Mouse (Mus musculus) liver, adult 2 months (tissue): ENCODE measurements at regions not wholly inside any gene's neighbourhood (a gene's known extent, or its start where the extent isn't known, plus 50 kb on each side); places are given as distances from the start of the nearest gene placed in this dataset.
A peak's percentile ranks its signal among the peaks of the same experiment; 100 is the strongest.

Experiments used
- DNase-seq: peaks from one replicate; pipeline ENCODE4 v3.0.0-alpha.2; 2011; ENCODE audit warnings: low read depth, low spot score; ENCODE audit errors: extremely low read depth
- H3K27ac ChIP-seq: fragments of 200-500 bp; replicated peaks from 2 replicates; pipeline ENCODE4 v1.5.1; 2012; ENCODE audit warnings: low read depth, mild to moderate bottlenecking, control low read depth, inconsistent platforms, low read length; ENCODE audit not compliant: insufficient read depth
- H3K27me3 ChIP-seq: fragments of 200-500 bp; 2 replicates; pipeline ENCODE4 v1.6.1; 2012; ENCODE audit warnings: mild to moderate bottlenecking, moderate library complexity, low read length, inconsistent platforms; ENCODE audit not compliant: control insufficient read depth, insufficient read depth
- H3K36me3 ChIP-seq: fragments of 200-500 bp; 2 replicates; pipeline ENCODE4 v1.6.1; 2012; ENCODE audit warnings: low read length, inconsistent platforms; ENCODE audit not compliant: control insufficient read depth, insufficient read depth
- H3K4me1 ChIP-seq: fragments of 200-500 bp; 2 replicates; pipeline ENCODE4 v1.6.1; 2011; ENCODE audit warnings: low read length; ENCODE audit not compliant: control insufficient read depth, insufficient read depth
- H3K4me3 ChIP-seq: fragments of 200-500 bp; 2 replicates; pipeline ENCODE4 v1.5.1; 2011; ENCODE audit warnings: low read depth, mild to moderate bottlenecking, control low read depth, low read length, moderate library complexity; ENCODE audit not compliant: insufficient read depth
- H3K79me2 ChIP-seq: fragments of 200-500 bp; 2 replicates; pipeline ENCODE4 v1.6.1; 2012; ENCODE audit warnings: inconsistent platforms, mild to moderate bottlenecking, low read length, moderate library complexity; ENCODE audit not compliant: control insufficient read depth, insufficient read depth
- H3K9ac ChIP-seq: fragments of 200-500 bp; 2 replicates; pipeline ENCODE4 v1.6.1; 2012; ENCODE audit warnings: low read depth, mild to moderate bottlenecking, control low read depth, inconsistent platforms, low read length
- CTCF ChIP-seq: fragments of 200-500 bp; IDR thresholded peaks from 2 replicates; pipeline ENCODE4 v1.5.1; 2011; ENCODE audit warnings: low read depth, low read length, control low read depth
- POLR2A ChIP-seq: fragments of 200-500 bp; IDR thresholded peaks from 2 replicates; pipeline ENCODE4 v1.6.1; 2011; ENCODE audit warnings: low read length, control low read depth; ENCODE audit not compliant: insufficient read depth; ENCODE audit errors: extremely low read depth
- WGBS: fragments of 180-500 bp; shearing (Covaris S2); methylation state at CpG from one replicate; pipeline ENCODE4 v1.1.7; 2018; 5-methylcytosine and 5-hydroxymethylcytosine counted together

DNA sequence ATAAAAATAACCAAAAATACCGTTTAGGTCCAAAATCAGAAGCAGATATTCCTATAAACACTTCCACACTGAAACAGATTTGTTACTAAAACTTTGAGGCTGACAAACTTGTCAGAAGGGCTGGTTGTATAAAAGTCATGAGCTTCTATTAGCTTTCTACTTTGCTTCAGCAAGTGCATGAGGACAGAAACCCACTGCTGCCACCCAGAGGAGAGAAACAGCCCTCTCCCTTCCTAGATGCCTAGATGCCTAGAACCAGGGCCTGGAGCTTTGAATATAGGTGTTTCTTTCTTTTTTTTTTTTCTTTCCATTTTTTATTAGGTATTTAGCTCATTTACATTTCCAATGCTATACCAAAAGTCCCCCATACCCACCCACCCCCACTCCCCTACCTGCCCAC, 406.9 kb upstream of the Gpc5 start:
- Histone ChIP-seq H3K27me3 (no peaks in the 10 kb centered on the region), H3K36me3 (no peaks in the 10 kb centered on the region), H3K4me1 (no peaks in the 10 kb centered on the region), H3K79me2 (no peaks in the 10 kb centered on the region), H3K27ac (no peak overlapping the region), H3K9ac (no peak overlapping the region), H3K4me3 (no peak overlapping the region)
- DNase-seq, result peak; percentile 37
- peak; percentile 61 for TF ChIP-seq CTCF
- no peak for TF ChIP-seq POLR2A
- WGBS, result 52% methylated on average over 1 of the region's 1 CpGs

- Histone ChIP-seq H3K27ac (no peak overlapping the region), H3K36me3 (no peaks in the 10 kb centered on the region), H3K9ac (no peak overlapping the region), H3K4me3 (no peak overlapping the region), H3K79me2 (no peaks in the 10 kb centered on the region), H3K4me1 (no peaks in the 10 kb centered on the region), H3K27me3 (no peaks in the 10 kb centered on the region)
- 66% methylated on average over 1 of the region's 1 CpGs for WGBS
- no peak for TF ChIP-seq POLR2A
- TF ChIP-seq CTCF, result no peak
- no peak for DNase-seq
Observed at GRCm38 (mm10) chr14:114694930-114695329, 397.1 kb upstream of the Gpc5 start.

DNA sequence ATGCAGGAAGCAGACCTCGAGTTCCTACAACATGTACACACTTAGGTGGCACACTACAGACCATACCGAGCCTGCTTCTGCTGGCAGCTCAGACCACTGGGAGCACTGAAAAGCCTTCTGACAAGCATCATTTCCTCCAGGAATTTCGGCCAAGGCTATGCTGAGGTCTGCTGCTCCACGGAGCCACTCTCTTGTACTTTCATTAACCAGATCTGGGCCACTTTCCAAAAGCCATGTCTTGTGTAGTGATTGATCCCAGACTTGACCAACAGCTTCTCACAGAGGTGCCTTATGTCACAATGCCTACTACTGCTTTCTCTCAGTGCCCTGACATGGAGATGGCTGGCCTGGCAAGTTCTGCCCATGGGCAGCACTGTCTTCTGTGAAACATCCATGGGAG, 394.5 kb upstream of the Gpc5 start:
- DNase-seq, result no peak
- TF ChIP-seq CTCF, result no peak
- no peak for TF ChIP-seq POLR2A
- WGBS, result 61% methylated on average over 4 of the region's 4 CpGs
- no peaks in the 10 kb centered on the region for H3K4me1 ChIP-seq
- H3K79me2 ChIP-seq, result no peaks in the 10 kb centered on the region
- H3K4me3 ChIP-seq, result no peak overlapping the region
- no peaks in the 10 kb centered on the region for H3K36me3 ChIP-seq
- H3K27ac ChIP-seq, result no peak overlapping the region
- H3K9ac ChIP-seq, result no peak overlapping the region
- no peaks in the 10 kb centered on the region for H3K27me3 ChIP-seq

DNA sequence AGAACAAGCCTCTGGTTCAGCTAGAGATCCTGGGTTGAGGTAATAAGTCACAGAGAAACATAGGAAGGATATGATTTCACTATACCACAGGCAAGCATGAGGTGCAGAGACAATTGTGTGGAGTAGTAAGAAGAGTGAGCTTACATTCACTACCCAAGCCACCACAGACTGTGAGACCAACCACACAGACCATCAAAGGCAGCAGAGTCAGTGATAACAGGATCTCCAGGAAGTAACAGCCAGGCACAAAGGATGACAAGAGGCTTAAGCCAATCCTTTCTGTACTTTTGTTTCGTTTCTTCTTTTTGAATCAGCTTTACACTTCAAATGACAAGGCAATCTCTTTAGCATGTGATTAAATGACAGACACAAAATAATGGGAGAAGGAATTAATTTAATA, 368.9 kb upstream of the Gpc5 start:
- Histone ChIP-seq H3K27me3 (no peaks in the 10 kb centered on the region), H3K36me3 (no peaks in the 10 kb centered on the region), H3K79me2 (no peaks in the 10 kb centered on the region), H3K9ac (no peak overlapping the region), H3K27ac (no peak overlapping the region), H3K4me1 (no peaks in the 10 kb centered on the region), H3K4me3 (no peak overlapping the region)
- no peak for DNase-seq
- 24% methylated on average over 1 of the region's 1 CpGs for WGBS
- TF ChIP-seq POLR2A (no peak), CTCF (no peak)

- no peak for DNase-seq
- Histone ChIP-seq H3K79me2 (no peaks in the 10 kb centered on the region), H3K36me3 (no peaks in the 10 kb centered on the region), H3K27me3 (no peaks in the 10 kb centered on the region), H3K27ac (no peak overlapping the region), H3K4me1 (no peaks in the 10 kb centered on the region), H3K9ac (no peak overlapping the region), H3K4me3 (no peak overlapping the region)
- no peak for TF ChIP-seq CTCF
- no peak for TF ChIP-seq POLR2A
- 86% methylated on average over 5 of the region's 5 CpGs for whole genome bisulfite sequencing
Observed at GRCm38 (mm10) chr14:114767323-114767722, 324.7 kb upstream of the Gpc5 start.

DNA sequence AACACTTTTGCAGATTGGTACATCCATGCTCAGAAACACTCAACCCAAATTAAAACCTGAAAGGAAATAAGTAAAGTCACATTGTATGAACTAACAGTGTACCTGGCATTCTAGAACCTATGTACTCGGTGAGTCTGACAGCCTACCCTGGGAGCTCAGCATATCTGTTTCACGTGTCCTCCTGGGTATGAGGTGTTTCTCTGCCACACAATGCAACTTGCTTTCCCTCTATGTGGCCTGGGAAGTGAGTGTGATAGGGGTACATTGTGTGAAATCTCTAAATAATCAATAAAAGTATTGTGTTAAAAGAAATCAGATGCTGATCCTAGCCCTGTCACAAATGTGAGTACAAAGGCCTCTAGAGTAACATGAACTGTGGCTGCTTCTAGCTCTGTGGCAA, 315.3 kb upstream of the Gpc5 start:
- no peak for TF ChIP-seq CTCF
- no peak for TF ChIP-seq POLR2A
- Histone ChIP-seq H3K79me2 (no peaks in the 10 kb centered on the region), H3K27ac (no peak overlapping the region), H3K36me3 (no peaks in the 10 kb centered on the region), H3K4me1 (no peaks in the 10 kb centered on the region), H3K9ac (no peak overlapping the region), H3K4me3 (no peak overlapping the region), H3K27me3 (no peaks in the 10 kb centered on the region)
- WGBS, result 67% methylated on average over 2 of the region's 2 CpGs
- no peak for DNase-seq
